Mouse (Mus musculus) embryo, embryonic 9.5 days (tissue): Measurements from ENCODE around the gene Krt33a.
A peak's percentile ranks its signal among the peaks of the same experiment; 100 is the strongest.

Source experiments
- DNase-seq: peaks from one replicate; pipeline ENCODE4 v3.0.0-alpha.2; 2017; ENCODE audit errors: extremely low spot score

The Krt33a gene

DNA sequence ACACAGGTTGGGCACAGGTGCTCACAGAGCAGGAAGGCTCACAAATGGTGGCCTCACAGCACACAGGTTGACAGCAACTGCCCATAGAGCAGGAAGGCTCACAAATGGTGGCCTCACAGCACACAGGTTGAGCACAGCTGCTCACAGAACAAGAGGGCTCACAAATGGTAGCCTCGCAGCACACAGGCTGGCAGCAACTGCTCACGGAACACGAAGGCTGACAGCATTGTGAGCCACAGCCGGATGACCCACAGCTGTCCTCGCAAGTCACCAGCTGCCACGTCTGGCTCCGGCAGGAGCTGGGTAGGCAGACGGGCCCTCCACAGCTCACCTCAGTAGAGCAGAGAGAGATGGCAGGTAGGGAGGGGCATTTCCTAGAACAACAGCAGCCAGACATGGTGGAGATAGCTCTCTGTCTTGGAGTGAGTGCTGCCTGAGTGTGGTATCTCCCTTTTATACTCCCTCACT, 29.8 kb downstream of the Krt33a start, which contains the start of gene Krtap16-1:
Krtap16-1 (minus strand) TSS at position 418 of the 468 bp plus-strand sequence.
- DNase-seq: no peak

GRCm38 (mm10) chr11:99985291-99986092, 30.5 kb downstream of the Krt33a start:
- DNase-seq: no peak

- no peak for DNase-seq
These were observed 32.6 kb downstream of the Krt33a start for GRCm38 (mm10) chr11:99983442-99983841.

- DNase-seq: no peak
These were observed 33.3 kb downstream of the Krt33a start for GRCm38 (mm10) chr11:99982731-99983130.

GRCm38 (mm10) chr11:99978953-99979352, 37.1 kb downstream of the Krt33a start, which contains the start of gene Krtap29-1:
TSS of gene Krtap29-1 (minus strand) at chr11:99979053.
- DNase-seq: no peak

- DNase-seq: peak; percentile 5
These were observed 50.1 kb downstream of the Krt33a start for GRCm38 (mm10) chr11:99965961-99966360.

DNA sequence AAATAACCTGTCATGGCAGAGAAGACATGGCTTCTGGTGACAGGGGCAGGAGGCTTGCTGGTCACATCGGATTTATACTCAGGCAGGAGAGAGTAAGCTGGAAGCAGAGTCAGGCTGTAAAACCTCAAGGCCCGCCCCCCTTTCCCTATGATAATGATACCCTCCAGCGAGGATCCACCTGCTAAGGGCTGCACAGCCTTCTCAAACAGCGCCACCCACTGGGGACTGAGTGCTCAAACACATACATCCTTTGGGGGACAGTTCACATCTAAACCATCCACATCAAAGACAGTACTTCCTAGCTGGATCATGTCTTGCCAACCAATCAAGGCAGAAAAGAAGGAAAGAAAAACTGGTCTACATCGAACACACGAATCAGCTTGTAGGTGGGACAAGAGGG, 51.8 kb downstream of the Krt33a start:
- no peak for DNase-seq
